ENCODE assay signal across 8 mouse cellular contexts in the genomic region with DNA sequence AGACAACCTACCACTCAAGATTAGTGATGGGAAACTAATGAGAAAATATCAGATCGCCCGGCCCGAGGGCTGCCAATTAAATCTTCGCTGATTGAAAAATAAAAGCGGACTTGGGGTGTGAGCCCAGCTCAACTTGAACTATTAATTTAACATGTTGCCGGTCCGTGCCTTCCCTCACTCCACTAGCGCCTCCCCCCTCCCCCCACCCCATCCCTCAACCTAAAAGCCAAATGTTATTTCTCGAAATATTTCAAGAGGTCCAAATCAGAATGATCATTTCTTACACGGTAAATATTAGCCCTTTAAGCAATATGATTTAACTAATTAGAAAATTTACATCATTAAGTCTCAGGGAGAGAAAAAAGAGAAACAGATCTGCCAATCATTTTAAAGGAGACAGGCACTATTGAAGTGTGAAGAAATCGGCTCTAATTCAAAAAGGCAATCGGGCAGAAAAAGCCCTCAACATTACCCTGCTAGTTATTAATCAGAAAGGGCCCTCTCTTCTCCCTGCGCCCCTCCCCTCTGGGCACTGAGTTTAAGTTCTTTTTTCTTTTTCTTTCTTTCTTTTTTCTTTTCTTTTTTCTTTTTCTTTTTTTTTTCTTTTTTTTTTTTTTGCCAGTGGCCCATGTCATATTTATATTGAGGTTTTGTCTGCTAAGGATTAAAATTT.
DNase-seq lines count a peak whose midpoint lies in the region; ATAC-seq and TF ChIP-seq lines count a peak whose summit lies in the region.

No protein-coding gene starts in this region.

- H3K4me2 ChIP-seq in limb, embryonic 11.5 days (ENCODE audit: low read depth, severe bottlenecking) = peak overlapping the region; percentile 44

- H3K4me3 ChIP-seq in layer of hippocampus, adult 2 months = peak overlapping the region; percentile 52
- H3K4me3 ChIP-seq in embryonic fibroblast, embryonic 13.5 days (ENCODE audit: insufficient read depth, low read length) = peak overlapping the region; percentile 22; the same call in 1 of the 2 replicates
- peak overlapping the region; percentile 15; the same call in 1 of the 2 replicates for H3K4me3 ChIP-seq in limb, embryonic 11.5 days (ENCODE audit: low read depth, low read length)

- H3K36me3 ChIP-seq in limb, embryonic 11.5 days (ENCODE audit: control insufficient read depth, insufficient read depth, low read length) = no peaks in the 10 kb centered on the region

- H3K4me1 ChIP-seq in embryonic fibroblast, embryonic 13.5 days (ENCODE audit: control insufficient read depth, insufficient read depth, low read length) = 0 out of 2 replicates have a peak, but pooled peaks cover 2% of the 10 kb centered on the region
- peaks cover 22% of the 10 kb centered on the region for H3K4me1 ChIP-seq in limb, embryonic 11.5 days (ENCODE audit: control insufficient read depth, insufficient read depth, low read length)

- peaks cover 54% of the 10 kb centered on the region for H3K27me3 ChIP-seq in limb, embryonic 11.5 days (ENCODE audit: control insufficient read depth, insufficient read depth, low read length)

- 2% methylated on average over 13 of the region's 13 CpGs for WGBS in limb, embryonic 11.5 days

- H3K27ac ChIP-seq in layer of hippocampus, adult 2 months = 0 out of 2 replicates have a peak overlapping the region, but pooled peaks have one; percentile 44
- H3K27ac ChIP-seq in embryonic fibroblast, embryonic 13.5 days (ENCODE audit: insufficient read depth, low read length) = no peak overlapping the region
- no peak overlapping the region for H3K27ac ChIP-seq in limb, embryonic 11.5 days (replicated peaks; ENCODE audit: low read depth, low read length)

- TF ChIP-seq POLR2A in embryonic fibroblast, embryonic 13.5 days (IDR thresholded peaks at IDR 0.05; ENCODE audit: low read depth, low read length) = no peak

- DNase-seq in layer of hippocampus, adult 2 months (ENCODE audit: low spot score in 2 of 2) = no peak
- DNase-seq in layer of hippocampus, adult 11-12 months (ENCODE audit: low spot score) = no peak
- DNase-seq in limb, embryonic 11.5 days (ENCODE audit: low spot score) = no peak
- DNase-seq in retina, embryonic 14.5 days (ENCODE audit: low spot score) = peak; percentile 80
- DNase-seq in cerebellum, adult 18-20 months = no peak
- no peak for DNase-seq in right cerebral cortex, adult 2 months (ENCODE audit: low spot score in 2 of 2)

- no peak for TF ChIP-seq CTCF in layer of hippocampus, adult 2 months (conservative IDR thresholded peaks at IDR 0.05)
- no peak for TF ChIP-seq CTCF in embryonic fibroblast, embryonic 13.5 days (IDR thresholded peaks at IDR 0.05; ENCODE audit: borderline replicate concordance, insufficient read depth, low read length)

- no peaks in the 10 kb centered on the region for H3K9me3 ChIP-seq in limb, embryonic 11.5 days (ENCODE audit: control insufficient read depth, low read length)

- no peak for ATAC-seq in limb, embryonic 11.5 days (ENCODE audit: insufficient number of reproducible peaks, low FRiP score, low TSS enrichment, low read depth)
- no peak for ATAC-seq in megakaryocyte, adult 5-6 weeks (ENCODE audit: poor library complexity, severe bottlenecking)

- no peak overlapping the region for H3K9ac ChIP-seq in limb, embryonic 11.5 days (ENCODE audit: low read length)
